Comparison of ENCODE assay signal across 10 mouse cellular contexts in genomic region chr15:97760952-97761351, GRCm38 (mm10). TPM values are rescaled to one million over a fixed set of nuclear protein-coding genes. Genes with fewer than 3 reads are reported as not detected.
"Had no signal": no experiment of that assay in that cellular context is flagged by ENCODE, and none has a peak within 500 bp of the region (broad histone marks: within the 10 kb centered on the region; RNA-seq: fewer than 3 reads in every experiment).

No protein-coding gene starts in this region.

- ATAC-seq: intestine, postnatal 0 days; midbrain, embryonic 13.5 days had no signal

- H3K27me3 ChIP-seq: limb, embryonic 13.5 days; lung, embryonic 15.5 days had no signal

- H3K4me3 ChIP-seq: limb, embryonic 13.5 days; lung, embryonic 15.5 days; midbrain, embryonic 13.5 days had no signal

- H3K27ac ChIP-seq: limb, embryonic 13.5 days; liver, embryonic 14.5 days; midbrain, embryonic 13.5 days had no signal

- H3K36me3 ChIP-seq: midbrain, embryonic 13.5 days had no signal

- H3K4me2 ChIP-seq: limb, embryonic 13.5 days; lung, embryonic 15.5 days; midbrain, embryonic 13.5 days had no signal

- DNase-seq: layer of hippocampus, adult 9-11 months; left cerebral cortex, postnatal 4 days; right cerebral cortex, postnatal 14 days; thymus, postnatal 36 days had no signal

- H3K9me3 ChIP-seq: limb, embryonic 13.5 days; lung, embryonic 15.5 days; midbrain, embryonic 13.5 days had no signal

- H3K9ac ChIP-seq: limb, embryonic 13.5 days; liver, embryonic 14.5 days; lung, embryonic 15.5 days; midbrain, embryonic 13.5 days had no signal

RNA-seq across cellular contexts. Expression of gene Endou, which starts 29.8 kb away (rescaled TPM):
- polyA plus RNA-seq: neural tube, embryonic 14.5 days had no signal
